Mouse (Mus musculus) testis, adult 2 months (tissue): ENCODE results near the gene Gpr152.

Experiments used
- CTCF ChIP-seq: fragments of 200-500 bp; IDR thresholded peaks from 2 replicates; pipeline ENCODE4 v1.5.1; 2012; ENCODE audit warnings: low read depth, mild to moderate bottlenecking, inconsistent platforms, low read length, moderate library complexity; ENCODE audit not compliant: control insufficient read depth, insufficient read depth, insufficient replicate concordance
- POLR2A ChIP-seq: fragments of 200-500 bp; IDR thresholded peaks from 2 replicates; pipeline ENCODE4 v1.6.1; 2012; ENCODE audit warnings: low read depth, mild to moderate bottlenecking, inconsistent platforms, low read length, moderate library complexity; ENCODE audit not compliant: control insufficient read depth

GRCm38 (mm10) chr19:4148491-4148806, 8.9 kb downstream of the Gpr152 start, which contains the start of gene Coro1b:
- TF ChIP-seq POLR2A (peak; percentile 68), CTCF (no peak)
